ENCODE assay signal across 8 mouse cellular contexts in the genomic region with DNA sequence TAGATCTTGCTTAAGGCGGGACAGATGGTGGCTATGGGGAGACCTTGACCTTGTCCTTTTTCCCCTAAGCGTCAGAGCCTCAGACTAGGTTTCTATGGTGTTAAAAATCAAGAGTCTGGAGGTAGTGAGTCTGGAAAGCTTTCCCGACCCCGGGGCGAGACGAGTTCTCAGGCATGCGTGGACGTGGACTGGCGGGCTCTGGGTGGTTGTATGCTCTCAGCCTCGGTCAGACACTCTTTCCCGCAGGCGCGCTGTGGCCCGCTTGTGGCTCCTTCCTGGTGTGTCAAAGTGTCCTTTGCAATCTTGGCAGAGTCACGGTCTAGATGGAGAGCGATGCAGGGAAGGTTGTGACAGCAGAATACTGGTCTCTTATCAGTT. TPM values are rescaled to one million over a fixed set of nuclear protein-coding genes. Genes with fewer than 3 reads are reported as not detected.
DNase-seq lines count a peak whose midpoint lies in the region; ATAC-seq and TF ChIP-seq lines count a peak whose summit lies in the region.

No protein-coding gene starts in this region.

- H3K4me1 ChIP-seq in lung, postnatal 0 days (ENCODE audit: insufficient read depth, low read depth, low read length) = no peaks in the 10 kb centered on the region; the same call in 1 of the 2 replicates
- peaks cover 20% of the 10 kb centered on the region; the same call in 1 of the 2 replicates for H3K4me1 ChIP-seq in forebrain, postnatal 0 days (ENCODE audit: insufficient read depth)
- H3K4me1 ChIP-seq in midbrain, embryonic 10.5 days = peaks cover 60% of the 10 kb centered on the region

- peak overlapping the region; percentile 83 for H3K4me2 ChIP-seq in lung, postnatal 0 days (replicated peaks; ENCODE audit: low read depth, low read length)
- peak overlapping the region; percentile 60 for H3K4me2 ChIP-seq in forebrain, postnatal 0 days (ENCODE audit: low read depth)

- intact Hi-C loops in gastrocnemius, postnatal 14 days (cut with DNase I; ENCODE audit: low total_unique reads) = no loop called here

- TF ChIP-seq EP300 in lung, postnatal 0 days (IDR thresholded peaks at IDR 0.05) = no peak

- H3K4me3 ChIP-seq in lung, postnatal 0 days (ENCODE audit: low read depth, low read length) = peak overlapping the region; percentile 49
- H3K4me3 ChIP-seq in forebrain, postnatal 0 days (ENCODE audit: low read depth, low read length) = peak overlapping the region; percentile 34
- H3K4me3 ChIP-seq in midbrain, embryonic 10.5 days = peak overlapping the region; percentile 59

- peak; percentile 10 for DNase-seq in lung, postnatal 0 days (ENCODE audit: low spot score)
- DNase-seq in lung, adult 18-20 months = no peak
- no peak for DNase-seq in forebrain, postnatal 0 days
- peak; percentile 46 for DNase-seq in kidney, adult 11 months
- DNase-seq in midbrain, embryonic 10.5 days (ENCODE audit: low spot score) = no peak
- no peak for DNase-seq in layer of hippocampus, adult 18-20 months (ENCODE audit: low spot score in 2 of 2)
- DNase-seq in thymus, postnatal 10 days (ENCODE audit: low spot score in 2 of 2) = no peak
- DNase-seq in gastrocnemius, postnatal 14 days = no peak

- no peak for ATAC-seq in lung, postnatal 0 days
- no peak for ATAC-seq in forebrain, postnatal 0 days

- no peak overlapping the region for H3K27ac ChIP-seq in lung, postnatal 0 days (ENCODE audit: low read length)
- no peak overlapping the region for H3K27ac ChIP-seq in forebrain, postnatal 0 days (ENCODE audit: low read depth, low read length)
- H3K27ac ChIP-seq in midbrain, embryonic 10.5 days (replicated peaks) = no peak overlapping the region; the same call in 1 of the 2 replicates

- TF ChIP-seq CTCF in lung, postnatal 0 days (IDR thresholded peaks at IDR 0.05) = no peak
- TF ChIP-seq CTCF in forebrain, postnatal 0 days (IDR thresholded peaks at IDR 0.05; ENCODE audit: low read depth) = no peak

- WGBS in lung, postnatal 0 days = 2% methylated on average over 16 of the region's 16 CpGs
- WGBS in forebrain, postnatal 0 days = 5% methylated on average over 16 of the region's 16 CpGs
- under 1% methylated on average over 16 of the region's 16 CpGs for WGBS in midbrain, embryonic 10.5 days

- H3K9me3 ChIP-seq in lung, postnatal 0 days (ENCODE audit: low read length) = no peaks in the 10 kb centered on the region
- no peaks in the 10 kb centered on the region for H3K9me3 ChIP-seq in forebrain, postnatal 0 days (ENCODE audit: low read length)
- no peaks in the 10 kb centered on the region for H3K9me3 ChIP-seq in midbrain, embryonic 10.5 days (replicated peaks)

- H3K36me3 ChIP-seq in lung, postnatal 0 days (ENCODE audit: insufficient read depth, low read length) = no peaks in the 10 kb centered on the region
- H3K36me3 ChIP-seq in forebrain, postnatal 0 days (ENCODE audit: insufficient read depth) = no peaks in the 10 kb centered on the region
- no peaks in the 10 kb centered on the region for H3K36me3 ChIP-seq in midbrain, embryonic 10.5 days

- peaks cover 48% of the 10 kb centered on the region for H3K27me3 ChIP-seq in lung, postnatal 0 days (replicated peaks; ENCODE audit: insufficient read depth, low read length)
- H3K27me3 ChIP-seq in forebrain, postnatal 0 days (ENCODE audit: insufficient read depth, low read length) = peaks cover 55% of the 10 kb centered on the region
- H3K27me3 ChIP-seq in midbrain, embryonic 10.5 days (ENCODE audit: low read depth, poor library complexity, severe bottlenecking) = peaks cover 85% of the 10 kb centered on the region

- H3K9ac ChIP-seq in lung, postnatal 0 days (replicated peaks; ENCODE audit: low read depth) = no peak overlapping the region
- H3K9ac ChIP-seq in forebrain, postnatal 0 days = no peak overlapping the region

RNA-seq across cellular contexts. Expression of a gene that starts 1.3 kb away (rescaled TPM):
- polyA plus RNA-seq in lung, postnatal 0 days (2015; fragmentation: Nextera tagmentation; extraction: Ambion mirVana) = 0.54 and 0.93 TPM in 2 replicates
- 11.8 and 11.9 TPM in 2 replicates for total RNA-seq in forebrain, postnatal 0 days (2014; rRNA removed)
- 6.1 and 9.2 TPM in 2 replicates for polyA plus RNA-seq in forebrain, postnatal 0 days (2015; fragmentation: Nextera tagmentation; extraction: Ambion mirVana)
- 2.0 and 3.5 TPM in 2 replicates for polyA plus RNA-seq in midbrain, embryonic 10.5 days (2016; fragmentation: Nextera tagmentation; extraction: Ambion mirVana)
- 10 to 100 TPM; 13.2 to 15.8 TPM for total RNA-seq in layer of hippocampus, adult 18-20 months (2021)
- 10 to 100 TPM; 10.5 to 16.2 TPM for total RNA-seq in gastrocnemius, postnatal 14 days (2021)

Comparison
In these comparisons a context has a peak if more than half of its experiments do, and no peak if none do; other contexts are left out.
1. DNase-seq: peak in lung, postnatal 0 days (single experiment) and kidney, adult 11 months (single experiment); none in lung, adult 18-20 months (0 of 2), forebrain, postnatal 0 days (single experiment), midbrain, embryonic 10.5 days (single experiment), layer of hippocampus, adult 18-20 months (0 of 2), thymus, postnatal 10 days (0 of 2) and gastrocnemius, postnatal 14 days (single experiment).
2. Peak in every context shown above with its lines, with median percentiles within 50 percentile points of each other: H3K4me3 ChIP-seq.